Mouse (Mus musculus) heart, embryonic 16.5 days (tissue): Measurements from ENCODE around the gene Hspbap1. TPM values are rescaled to one million over a fixed set of nuclear protein-coding genes. Genes with fewer than 3 reads are reported as not detected.

Experiments
- ATAC-seq: fragments of 200-750 bp; cut with Nextera tagmentation; replicated peaks from 2 replicates; pipeline ENCODE4 v1.8.0; 2017; ENCODE audit warnings: moderate number of reproducible peaks; ENCODE audit not compliant: insufficient read depth, low FRiP score; ENCODE audit errors: extremely low read depth
- H3K27ac ChIP-seq: fragments of 300-500 bp; sonication (generic); 2 replicates; pipeline ENCODE4 v1.5.1; 2014; ENCODE audit warnings: mild to moderate bottlenecking, low read length, control low read depth, moderate library complexity
- H3K27me3 ChIP-seq: fragments of 300-500 bp; sonication (generic); 2 replicates; pipeline ENCODE4 v1.6.1; 2014; ENCODE audit warnings: low read length, mixed read lengths; ENCODE audit not compliant: control insufficient read depth, insufficient read depth
- H3K36me3 ChIP-seq: fragments of 300-500 bp; sonication (generic); 2 replicates; pipeline ENCODE4 v1.6.1; 2014; ENCODE audit not compliant: control insufficient read depth, insufficient read depth
- H3K4me1 ChIP-seq: fragments of 300-500 bp; sonication (generic); 2 replicates; pipeline ENCODE4 v1.6.1; 2014; ENCODE audit warnings: low read length, mixed read lengths; ENCODE audit not compliant: control insufficient read depth, insufficient read depth
- H3K4me2 ChIP-seq: fragments of 300-500 bp; sonication (generic); 2 replicates; pipeline ENCODE4 v1.6.1; 2014; ENCODE audit warnings: low read depth, mild to moderate bottlenecking, control low read depth, low read length
- H3K4me3 ChIP-seq: fragments of 300-500 bp; sonication (generic); 2 replicates; pipeline ENCODE4 v1.5.1; 2014; ENCODE audit warnings: mild to moderate bottlenecking, control low read depth, low read length
- H3K9ac ChIP-seq: fragments of 300-500 bp; sonication (generic); 2 replicates; pipeline ENCODE4 v1.6.1; 2014; ENCODE audit warnings: low read length, control low read depth
- H3K9me3 ChIP-seq: fragments of 300-500 bp; sonication (generic); replicated peaks from 2 replicates; pipeline ENCODE4 v1.6.1; 2016; ENCODE audit warnings: low read length; ENCODE audit not compliant: control insufficient read depth
- WGBS: fragments of 180-500 bp; shearing (Covaris S2); extraction: QIAGEN DNeasy Blood & Tissue Kit; methylation state at CpG from one replicate; pipeline ENCODE4 v1.1.7; 2014; 5-methylcytosine and 5-hydroxymethylcytosine counted together
- polyA plus RNA-seq: library from polyadenylated mRNA; unstranded; fragments of >200 nt; fragmentation: Nextera tagmentation; extraction: Ambion mirVana; gene quantifications from 2 replicates; pipeline ENCODE4 v1.2.1, GENCODE M21; 2015

Gene Hspbap1
- polyA plus RNA-seq, 1 experiment from 2014 or later: 9.4 TPM

- H3K9ac ChIP-seq: peak within 1 kb of the TSS; percentile 88
These were observed 1.2 kb upstream of the Hspbap1 start, which contains the start of gene Dirc2 for GRCm38 (mm10) chr16:35768785-35769642. Dirc2 (minus strand) TSS chr16:35769356.

GRCm38 (mm10) chr16:35771141-35771540 is 966 bp downstream of the Hspbap1 start:
- H3K9me3 ChIP-seq: no peaks in the 10 kb centered on the region
- no peaks in the 10 kb centered on the region for H3K36me3 ChIP-seq
- peaks cover 17% of the 10 kb centered on the region for H3K4me1 ChIP-seq
- peak overlapping the region; percentile 99 for H3K4me2 ChIP-seq
- ATAC-seq: no peak
- H3K9ac ChIP-seq: peak overlapping the region; percentile 75
- H3K4me3 ChIP-seq: peak overlapping the region; percentile 76; the same call in 1 of the 2 replicates
- no peaks in the 10 kb centered on the region for H3K27me3 ChIP-seq
- WGBS: 29% methylated on average over 8 of the region's 8 CpGs
- no peak overlapping the region for H3K27ac ChIP-seq

More at GRCm38 (mm10) chr16:35768785-35769642, 1.2 kb upstream of the Hspbap1 start, which contains the start of gene Dirc2:
- Histone ChIP-seq H3K27me3 (no peaks in the 10 kb centered on the region), H3K36me3 (no peaks in the 10 kb centered on the region), H3K4me2 (peak within 1 kb of the TSS; percentile 99), H3K9me3 (no peaks in the 10 kb centered on the region), H3K27ac (peak within 1 kb of the TSS; percentile 60), H3K4me1 (peaks cover 22% of the 10 kb centered on the region), H3K4me3 (peak within 1 kb of the TSS; percentile 76)
- ATAC-seq: peak; percentile 86
- WGBS: under 1% methylated on average over 71 of the region's 78 CpGs

- Histone ChIP-seq H3K9me3 (no peaks in the 10 kb centered on the region), H3K4me2 (no peak overlapping the region), H3K4me3 (no peak overlapping the region), H3K9ac (no peak overlapping the region), H3K36me3 (no peaks in the 10 kb centered on the region), H3K27me3 (no peaks in the 10 kb centered on the region), H3K4me1 (peaks cover 21% of the 10 kb centered on the region), H3K27ac (no peak overlapping the region)
- WGBS: 85% methylated on average over 5 of the region's 5 CpGs
- ATAC-seq: no peak
These were observed 1.4 kb downstream of the Hspbap1 start for GRCm38 (mm10) chr16:35771606-35772005.

- H3K4me3 ChIP-seq: no peak overlapping the region
- no peaks in the 10 kb centered on the region for H3K36me3 ChIP-seq
- H3K4me1 ChIP-seq: peaks cover 26% of the 10 kb centered on the region
- H3K27ac ChIP-seq: no peak overlapping the region
- 88% methylated on average over 5 of the region's 5 CpGs for WGBS
- no peaks in the 10 kb centered on the region for H3K27me3 ChIP-seq
- no peak overlapping the region for H3K4me2 ChIP-seq
- H3K9ac ChIP-seq: no peak overlapping the region
- no peaks in the 10 kb centered on the region for H3K9me3 ChIP-seq
- ATAC-seq: no peak
These were observed 2.4 kb downstream of the Hspbap1 start for GRCm38 (mm10) chr16:35772598-35772997.

- ATAC-seq: no peak
- 77% methylated on average over 1 of the region's 1 CpGs for whole genome bisulfite sequencing
- no peak overlapping the region for H3K27ac ChIP-seq
These were observed 5.7 kb downstream of the Hspbap1 start for GRCm38 (mm10) chr16:35775835-35776234.

GRCm38 (mm10) chr16:35776737-35777136 is 6.6 kb downstream of the Hspbap1 start:
- Histone ChIP-seq H3K9ac (no peak overlapping the region), H3K27me3 (no peaks in the 10 kb centered on the region), H3K9me3 (no peaks in the 10 kb centered on the region), H3K4me3 (no peak overlapping the region), H3K36me3 (no peaks in the 10 kb centered on the region), H3K4me1 (peaks cover 8% of the 10 kb centered on the region), H3K27ac (peak overlapping the region; percentile 42), H3K4me2 (peak overlapping the region; percentile 37)
- peak; percentile 76 for ATAC-seq
- 43% methylated on average over 7 of the region's 7 CpGs for WGBS

More at GRCm38 (mm10) chr16:35775835-35776234, 5.7 kb downstream of the Hspbap1 start:
- H3K36me3 ChIP-seq: no peaks in the 10 kb centered on the region
- no peaks in the 10 kb centered on the region for H3K9me3 ChIP-seq
- H3K9ac ChIP-seq: no peak overlapping the region
- no peak overlapping the region for H3K4me3 ChIP-seq
- H3K4me2 ChIP-seq: no peak overlapping the region
- peaks cover 14% of the 10 kb centered on the region for H3K4me1 ChIP-seq
- H3K27me3 ChIP-seq: no peaks in the 10 kb centered on the region

- Histone ChIP-seq H3K9ac (no peak overlapping the region), H3K36me3 (no peaks in the 10 kb centered on the region), H3K4me1 (peaks cover 10% of the 10 kb centered on the region), H3K9me3 (no peaks in the 10 kb centered on the region), H3K27me3 (no peaks in the 10 kb centered on the region), H3K27ac (no peak overlapping the region), H3K4me2 (no peak overlapping the region), H3K4me3 (no peak overlapping the region)
- no peak for ATAC-seq
- 97% methylated on average over 4 of the region's 4 CpGs for WGBS
These were observed 7.6 kb downstream of the Hspbap1 start for GRCm38 (mm10) chr16:35777768-35778167.

GRCm38 (mm10) chr16:35779681-35780080 is 9.5 kb downstream of the Hspbap1 start:
- peaks cover 18% of the 10 kb centered on the region for H3K4me1 ChIP-seq
- no peak overlapping the region for H3K9ac ChIP-seq
- H3K27me3 ChIP-seq: no peaks in the 10 kb centered on the region
- no peak overlapping the region for H3K4me3 ChIP-seq
- H3K27ac ChIP-seq: no peak overlapping the region
- H3K36me3 ChIP-seq: no peaks in the 10 kb centered on the region
- 91% methylated on average over 7 of the region's 7 CpGs for WGBS
- H3K4me2 ChIP-seq: no peak overlapping the region
- H3K9me3 ChIP-seq: no peaks in the 10 kb centered on the region
- ATAC-seq: no peak

- no peak for ATAC-seq
- Histone ChIP-seq H3K27me3 (no peaks in the 10 kb centered on the region), H3K9ac (no peak overlapping the region), H3K4me3 (no peak overlapping the region), H3K36me3 (no peaks in the 10 kb centered on the region), H3K9me3 (no peaks in the 10 kb centered on the region), H3K27ac (no peak overlapping the region), H3K4me2 (no peak overlapping the region), H3K4me1 (peaks cover 18% of the 10 kb centered on the region)
- 82% methylated on average over 9 of the region's 9 CpGs for WGBS
These were observed 10.9 kb downstream of the Hspbap1 start for GRCm38 (mm10) chr16:35781096-35781495.
